Mouse (Mus musculus) c-Kit-negative CD71-positive TER-119-positive erythroid progenitor cells, embryonic 14.5 days (primary cell): Measurements from ENCODE around the gene Cmpk1.

ENCODE experiments used
- DNase-seq: peaks from one replicate; pipeline ENCODE4 v3.0.0-alpha.2; 2013; ENCODE audit warnings: low read depth, low spot score

Cmpk1 gene

DNA sequence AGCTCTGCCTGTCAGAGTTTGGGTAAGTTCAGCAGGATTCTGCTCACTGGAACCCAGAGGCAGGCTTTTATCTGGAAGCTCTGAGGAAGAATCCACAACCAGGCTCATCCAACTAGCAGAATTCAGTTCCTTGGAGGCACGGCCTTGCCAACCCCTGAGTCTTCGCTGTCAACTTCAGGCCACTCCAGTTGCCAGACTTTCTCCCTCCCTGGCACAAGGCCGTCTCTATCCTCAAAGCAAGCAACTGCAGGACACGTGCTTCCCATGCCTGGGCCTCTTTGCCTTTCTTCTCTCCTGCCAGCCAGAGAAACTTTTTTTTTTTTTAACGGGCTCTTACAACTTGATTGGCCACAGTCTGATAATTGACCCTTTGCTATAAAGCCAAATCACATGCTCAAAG is 42.0 kb downstream of the Cmpk1 start:
- no peak for DNase-seq

DNA sequence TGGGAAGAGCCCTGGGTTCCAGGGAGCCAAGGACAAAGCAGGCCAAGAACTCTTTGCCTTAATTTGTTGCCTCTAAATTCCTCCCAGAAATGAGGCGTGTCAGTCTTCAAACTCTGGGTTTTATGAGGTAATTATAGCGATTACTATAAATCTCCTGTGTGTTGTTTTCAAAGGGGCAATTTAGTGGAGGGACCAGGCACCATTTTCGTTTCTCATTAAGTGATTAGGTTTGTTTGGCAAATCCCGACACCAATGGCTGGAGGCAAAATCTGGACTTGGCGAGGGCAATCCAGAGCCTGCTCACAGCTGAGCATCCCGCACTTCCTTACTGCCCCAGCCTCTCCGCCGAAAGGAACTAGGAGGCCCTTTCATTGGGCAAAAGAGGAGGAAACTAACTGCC is 44.5 kb downstream of the Cmpk1 start:
- no peak for DNase-seq

DNA sequence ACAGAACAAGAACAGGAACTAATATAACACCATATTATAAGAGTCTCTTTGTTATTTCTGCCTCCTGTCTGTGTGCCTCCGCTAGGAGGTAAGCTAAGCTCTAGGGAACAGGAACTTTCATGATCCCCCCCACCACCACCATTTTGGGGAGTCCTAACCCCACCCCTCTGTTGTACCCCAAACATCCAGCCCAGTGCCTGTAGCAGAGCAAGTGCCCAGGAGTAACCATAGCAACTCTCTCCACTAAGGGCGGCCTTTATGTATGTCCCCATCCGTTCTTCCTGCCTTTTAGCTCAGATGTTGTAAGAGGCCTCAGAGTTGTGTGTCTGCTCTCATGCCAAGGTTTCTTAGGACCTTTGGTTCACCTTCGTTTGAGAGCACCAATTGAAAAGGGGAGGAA is 44.9 kb downstream of the Cmpk1 start:
- no peak for DNase-seq

DNA sequence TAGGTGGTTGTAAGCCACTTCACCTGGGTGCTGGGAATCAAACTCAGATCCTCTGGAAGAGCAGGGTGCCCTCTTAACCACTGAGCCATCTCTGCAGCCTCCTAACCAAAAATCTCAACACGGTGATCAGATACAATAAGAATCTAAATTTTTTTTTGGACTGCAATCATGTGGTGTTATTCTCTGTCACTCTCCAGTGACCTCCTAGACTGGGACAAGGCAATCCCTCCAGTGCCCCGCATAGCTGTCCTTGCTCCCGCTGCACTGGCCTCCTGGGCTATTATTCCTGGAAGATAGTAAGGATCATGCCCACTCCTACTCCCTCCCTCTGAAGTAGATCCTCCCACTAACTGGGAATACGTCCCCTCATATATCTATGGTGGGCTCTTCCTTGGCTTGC is 45.7 kb downstream of the Cmpk1 start:
- DNase-seq = no peak

DNA sequence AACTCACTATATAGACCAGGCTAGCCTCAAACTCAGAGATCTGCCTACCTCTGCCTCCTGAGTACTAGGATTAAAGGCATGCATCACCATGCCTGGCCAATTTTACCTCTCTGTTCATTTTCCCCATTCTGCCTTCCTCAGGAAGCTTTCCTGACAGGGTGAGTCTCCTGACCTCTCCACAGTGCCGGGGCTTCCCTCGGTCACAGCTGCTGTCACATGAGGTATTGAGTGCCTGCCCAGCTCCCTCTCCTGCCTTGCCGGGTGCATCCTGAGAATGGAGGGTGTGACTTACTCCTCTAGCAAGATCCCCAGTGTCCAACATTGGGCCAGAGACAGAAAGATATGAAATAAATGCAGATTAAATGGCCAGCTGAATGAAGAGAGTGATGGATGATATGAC is 48.8 kb downstream of the Cmpk1 start:
- DNase-seq = no peak

DNA sequence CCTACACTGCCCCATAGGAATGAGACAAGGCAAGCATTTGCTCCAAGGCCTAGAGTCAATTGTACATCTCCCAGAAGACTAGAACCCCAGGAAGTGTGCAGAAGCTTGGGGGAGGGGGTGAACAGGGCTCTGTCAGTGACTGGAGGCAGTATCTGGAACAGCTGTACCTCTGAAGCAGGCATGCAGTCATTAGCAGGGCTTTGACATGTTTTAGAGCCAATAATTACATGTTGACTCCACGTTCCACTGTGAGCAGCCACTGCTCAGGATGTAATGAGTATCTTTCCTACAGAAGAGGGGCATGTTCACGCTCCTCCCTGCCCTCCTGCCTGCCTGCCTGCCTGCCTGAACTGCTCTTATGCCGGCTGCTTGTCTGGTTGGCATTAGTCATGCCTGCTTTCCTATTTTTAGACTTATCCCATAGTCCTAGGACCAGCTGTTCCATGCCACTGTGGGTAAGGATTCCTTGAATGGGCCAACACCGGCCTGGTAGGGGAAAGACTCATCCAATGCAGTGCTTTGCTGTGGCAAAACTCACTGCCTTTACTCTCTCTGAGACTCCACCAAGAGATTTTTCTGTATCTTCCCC is 49.5 kb downstream of the Cmpk1 start:
- DNase-seq = no peak

DNA sequence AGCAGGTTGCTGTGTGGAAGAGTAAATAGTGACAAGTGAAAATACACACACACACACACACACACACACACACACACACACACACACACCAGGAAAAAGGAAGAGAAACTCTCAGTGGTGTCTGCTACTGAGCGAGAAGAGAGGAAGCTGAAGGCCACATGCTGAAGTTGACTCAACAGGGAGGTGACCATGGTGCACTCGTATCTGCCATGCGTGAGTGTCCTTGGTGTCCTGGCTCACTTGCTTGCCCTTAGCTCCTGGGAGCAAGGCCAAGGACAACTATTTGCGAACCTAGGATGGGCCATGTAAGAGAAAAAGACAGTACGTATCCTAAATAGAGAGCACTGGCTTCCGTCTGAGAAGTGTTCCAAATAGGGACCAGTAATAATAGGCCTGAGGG is 52.9 kb downstream of the Cmpk1 start:
- DNase-seq = no peak

DNA sequence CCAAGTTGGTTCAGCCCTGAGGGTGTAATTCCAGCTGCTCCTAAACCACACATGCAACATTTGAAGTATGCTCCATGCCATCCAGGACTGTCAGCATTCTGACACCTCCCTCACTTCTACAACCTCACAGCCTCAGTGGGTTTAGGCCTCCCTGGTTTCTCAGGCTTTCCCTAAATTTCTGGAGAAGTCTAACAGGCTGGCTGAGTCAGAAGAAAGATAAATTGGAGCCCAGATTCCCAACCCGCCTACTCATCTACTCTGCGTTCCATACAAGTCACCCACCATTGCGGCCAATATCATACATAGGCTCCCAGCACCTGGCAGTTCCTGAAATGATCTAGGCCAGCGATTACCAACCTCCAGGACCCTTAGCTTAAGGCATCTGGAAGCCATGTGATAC is 54.3 kb downstream of the Cmpk1 start:
- no peak for DNase-seq

DNA sequence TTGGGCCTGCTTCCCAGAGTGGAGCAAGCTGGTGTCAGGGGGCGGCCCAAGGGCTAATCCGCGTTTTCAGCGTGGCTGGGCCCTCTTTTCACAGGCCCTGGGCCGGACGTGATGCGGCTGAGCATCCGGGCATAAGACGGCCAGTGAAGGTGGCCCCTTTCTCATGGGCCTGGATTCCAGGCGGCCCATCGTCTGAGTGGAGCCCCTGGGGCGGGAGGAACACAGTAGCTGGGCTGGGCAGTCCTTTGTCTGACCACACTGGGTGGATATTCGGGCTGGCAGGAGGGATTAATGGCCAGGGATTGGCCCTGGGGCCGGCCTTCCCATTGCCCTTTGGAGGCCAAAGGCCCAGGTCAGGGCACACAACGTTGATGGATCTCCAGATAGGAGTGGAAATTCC is 57.9 kb downstream of the Cmpk1 start:
- no peak for DNase-seq

DNA sequence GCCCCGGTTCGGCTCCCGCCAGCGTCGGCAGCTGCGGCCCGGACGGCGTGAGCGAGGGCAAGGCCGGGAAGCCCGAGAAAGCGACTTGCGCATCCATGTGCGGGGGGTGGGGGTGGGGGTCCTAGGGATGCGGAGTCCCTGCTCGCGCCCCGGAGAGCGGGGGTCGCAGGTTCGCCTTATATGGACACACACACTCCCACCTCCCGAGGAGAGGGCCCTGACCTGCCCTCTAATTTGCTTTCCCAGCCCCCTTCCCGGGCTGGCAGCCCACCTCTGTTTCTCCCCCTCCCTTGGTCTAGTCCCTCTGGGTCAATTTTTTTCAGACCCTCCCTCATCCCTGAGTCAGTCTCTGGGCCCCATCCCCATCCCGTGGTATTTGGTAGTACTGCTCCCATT is 61.1 kb downstream of the Cmpk1 start, which contains the start of gene Foxe3:
Gene Foxe3 (minus strand): TSS at position 97 of the 396 bp plus-strand sequence.
- no peak for DNase-seq

DNA sequence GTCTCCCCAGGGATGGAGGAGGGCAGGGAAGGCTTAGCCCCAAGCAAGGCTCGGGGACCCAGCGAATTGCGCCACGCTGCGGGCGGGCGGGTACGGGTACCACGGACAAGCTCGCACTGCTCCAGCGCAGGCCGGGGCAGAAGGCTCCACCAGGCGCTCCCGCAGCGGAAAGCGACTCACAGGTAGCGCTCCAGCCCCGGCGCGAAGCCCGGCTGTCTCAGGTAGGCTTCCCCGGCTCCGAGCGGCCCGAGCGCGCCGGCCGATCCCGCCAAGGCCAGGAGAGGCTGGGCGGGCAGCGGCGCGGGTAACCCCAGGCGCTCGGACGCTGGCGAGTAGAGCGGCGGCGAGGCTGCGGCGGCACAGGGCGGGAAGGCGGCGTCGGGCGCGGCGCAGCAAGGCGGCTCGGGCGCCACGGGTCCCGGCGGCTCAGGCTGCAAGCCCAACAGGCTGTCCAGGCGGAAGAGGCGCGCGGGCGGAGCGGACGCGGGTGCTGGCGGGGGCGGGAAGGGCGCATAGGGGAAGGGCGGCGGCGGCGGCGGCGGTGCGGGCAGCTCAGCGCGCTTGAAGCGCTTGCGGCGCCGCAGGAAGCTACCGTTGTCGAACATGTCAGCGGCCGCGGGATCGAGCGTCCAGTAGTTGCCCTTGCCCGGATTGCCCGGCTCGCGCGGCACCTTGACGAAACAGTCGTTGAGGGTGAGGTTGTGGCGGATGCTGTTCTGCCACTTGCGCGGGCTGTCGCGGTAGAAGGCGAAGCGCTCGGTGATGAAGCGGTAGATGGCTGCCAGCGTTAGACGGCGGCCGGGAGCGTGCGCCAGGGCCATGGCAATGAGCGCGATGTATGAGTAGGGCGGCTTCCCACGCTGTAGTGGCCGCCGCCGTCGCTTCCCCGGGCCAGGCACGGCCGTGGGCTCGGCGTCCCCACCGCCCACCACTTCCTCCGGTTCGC is 61.8 kb downstream of the Cmpk1 start:
- DNase-seq = no peak

DNA sequence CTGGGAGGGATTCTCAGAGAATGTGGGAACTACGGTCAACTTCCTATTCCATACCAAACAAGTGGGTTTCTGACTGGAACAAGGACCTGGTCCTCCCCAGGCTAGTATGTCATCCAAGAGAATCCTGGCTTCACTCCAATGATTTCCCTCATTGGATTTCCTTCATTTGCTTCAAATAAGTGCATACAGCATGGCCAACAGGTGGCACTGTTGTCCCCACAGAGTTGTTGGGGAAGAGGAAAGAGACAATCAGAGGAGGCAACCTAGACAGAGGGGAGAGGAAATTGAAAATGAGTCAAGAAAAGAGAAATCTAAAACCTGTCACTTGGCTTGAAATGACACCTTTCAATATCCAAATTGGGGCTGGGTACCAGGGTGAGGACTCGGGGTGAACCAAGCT is 70.0 kb downstream of the Cmpk1 start:
- no peak for DNase-seq

DNA sequence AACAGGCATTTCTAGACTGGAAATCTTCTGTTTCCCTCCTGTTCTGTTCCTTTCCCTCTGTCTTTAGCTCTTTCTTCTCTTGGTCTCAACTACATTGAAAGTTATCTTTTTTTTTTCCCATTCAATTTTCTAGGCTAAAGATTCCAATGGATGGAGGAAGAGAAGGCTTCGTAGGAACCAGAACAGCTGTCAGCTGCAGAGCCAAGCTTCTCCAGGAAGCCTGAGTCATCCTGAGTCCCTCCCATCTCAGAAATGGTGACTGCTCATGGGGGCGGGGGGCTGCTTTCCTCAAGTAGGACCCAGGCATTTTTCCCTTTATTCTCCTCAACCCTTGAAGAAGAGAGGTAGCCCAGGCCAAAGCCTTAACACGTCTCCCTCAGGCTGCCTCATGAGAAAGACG is 71.0 kb downstream of the Cmpk1 start:
- DNase-seq = no peak

DNA sequence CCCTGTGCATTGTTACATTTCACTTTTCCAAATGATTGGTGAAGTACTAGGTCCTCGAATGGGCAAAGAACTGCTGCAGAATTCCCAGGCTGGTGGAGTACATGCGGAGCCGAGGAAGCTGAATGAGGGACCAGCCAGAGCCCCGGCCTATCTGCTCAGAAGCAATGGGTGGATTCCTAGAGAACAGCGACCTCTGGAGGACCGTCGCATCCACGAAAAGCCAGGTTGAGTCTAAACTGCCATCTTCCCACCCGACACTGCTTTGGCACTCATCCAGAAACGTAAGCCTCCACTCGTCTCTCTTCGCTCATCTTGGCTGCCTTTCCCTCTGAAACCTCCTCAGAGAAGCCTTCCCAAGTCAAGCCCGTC is 73.5 kb downstream of the Cmpk1 start:
- DNase-seq = no peak

DNA sequence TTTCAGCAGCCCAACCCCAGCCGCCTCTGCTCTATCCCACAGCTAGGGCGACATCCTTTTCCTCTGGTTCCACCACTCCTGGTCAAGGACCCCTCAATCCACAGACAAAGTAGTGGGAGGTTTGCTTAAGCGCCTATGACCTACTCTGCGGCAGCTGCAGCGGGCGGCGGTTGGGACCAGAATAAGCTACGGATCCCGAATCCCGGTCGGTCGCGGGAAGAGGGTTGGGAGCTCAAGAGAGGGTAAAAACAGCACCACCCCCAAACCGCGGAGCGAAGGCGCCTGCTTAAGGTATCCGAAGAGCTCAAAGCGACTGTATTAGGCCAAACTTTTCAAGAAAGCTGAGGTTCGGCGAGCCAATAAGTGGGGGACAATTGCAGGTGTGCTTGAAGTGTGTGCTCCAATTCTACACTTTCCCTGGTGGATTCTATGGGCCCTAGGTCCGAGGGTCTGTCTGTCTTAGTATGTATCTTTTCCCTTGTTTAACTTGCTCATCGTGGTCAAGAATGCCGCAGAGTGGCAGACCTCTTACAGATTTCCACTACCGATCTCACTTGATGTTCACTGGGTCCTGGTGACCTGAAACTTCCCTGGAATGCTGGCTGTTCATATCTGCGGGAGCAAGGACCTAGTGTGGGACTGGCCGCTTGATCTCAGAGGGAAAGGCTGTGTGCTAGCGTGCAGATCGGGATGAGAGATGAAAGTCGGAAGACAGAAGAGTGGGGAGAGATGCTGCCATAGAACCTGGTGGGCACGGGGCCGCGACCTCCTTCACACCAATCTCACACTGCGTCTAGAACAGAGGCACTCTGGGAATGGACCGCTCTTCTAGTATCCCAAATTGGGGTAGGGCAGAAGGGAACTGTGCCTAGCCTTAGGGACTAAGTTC is 74.1 kb downstream of the Cmpk1 start:
- DNase-seq = no peak

DNA sequence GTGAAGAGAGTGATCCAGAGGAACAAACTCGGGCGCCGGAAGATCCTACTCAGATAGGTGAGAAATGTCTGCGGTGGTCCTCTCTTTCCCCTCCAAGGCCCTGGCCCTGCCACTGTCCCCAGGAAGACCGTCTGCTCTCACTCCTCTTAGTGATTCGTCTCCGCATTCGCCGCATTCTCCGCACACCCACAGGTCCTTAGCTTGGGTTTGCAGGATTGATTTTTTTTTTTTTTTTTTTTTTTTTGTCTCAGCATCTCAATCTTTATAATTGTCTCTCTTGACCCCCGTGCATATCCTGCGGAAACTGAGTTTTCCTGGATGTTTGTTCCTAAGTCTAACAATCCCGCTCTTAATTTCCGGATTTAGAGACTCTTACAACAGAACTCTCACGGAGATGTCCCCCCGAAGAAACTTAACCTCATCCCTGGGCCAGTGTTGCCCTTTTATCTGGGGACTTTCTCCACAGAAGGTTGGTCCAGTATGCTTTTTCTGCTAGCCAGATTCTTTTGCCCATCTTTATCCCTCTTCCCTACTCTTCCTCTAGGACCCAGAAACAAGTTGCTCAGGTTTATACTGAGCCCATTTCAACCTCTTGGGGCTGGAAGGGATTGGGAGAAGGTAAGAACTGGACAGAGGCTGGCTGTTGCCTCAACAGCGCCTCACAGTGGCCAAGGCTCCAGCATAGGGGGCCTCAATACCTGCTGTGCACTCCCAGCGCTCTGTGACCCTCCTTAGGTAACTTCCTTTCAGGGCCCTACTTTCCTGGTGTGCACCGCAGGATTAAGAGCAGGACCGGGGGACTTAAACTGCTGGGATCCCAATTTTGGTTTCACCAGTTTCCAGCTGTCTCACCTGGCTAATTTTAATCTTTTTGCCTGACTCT is 77.2 kb downstream of the Cmpk1 start:
- DNase-seq = no peak
